Mouse (Mus musculus) gonadal fat pad, adult 2 months (tissue): ENCODE data around the gene Vmn2r49. TPM values are rescaled to one million over a fixed set of nuclear protein-coding genes. Genes with fewer than 3 reads are reported as not detected.
"Not testable (repeated sequence)": the region's sequence is repeated elsewhere in the genome, so short reads cannot be mapped to it uniquely, and the experiment has no call there.

ENCODE experiments used
- DNase-seq: peaks from one replicate; pipeline ENCODE4 v3.0.0-alpha.2; 2012; ENCODE audit warnings: low read depth
- polyA plus RNA-seq: library from polyadenylated mRNA; depleted of rRNA; stranded (reverse); fragments of >200 nt; gene quantifications from 2 replicates; pipeline ENCODE4 v1.2.3, GENCODE M21; 2012; rRNA removed

The Vmn2r49 gene
- polyA plus RNA-seq, result not detected in 2 replicates

GRCm38 (mm10) chr7:9992157-9992556 is at the start of gene Vmn2r49:
Gene Vmn2r49 (minus strand): TSS chr7:9992257.
- DNase-seq, result not testable (repeated sequence)

GRCm38 (mm10) chr7:9953485-9953884 is 38.6 kb downstream of the Vmn2r49 start, which contains the start of gene Vmn2r48:
Gene Vmn2r48 (minus strand): TSS chr7:9953585.
- not testable (repeated sequence) for DNase-seq

Other genes starting within 250 kb of the Vmn2r49 start
- gene Vmn2r46, start 221.7 kb downstream of the Vmn2r49 start, polyA plus RNA-seq, result not detected in 2 replicates
- gene Vmn2r47, start 150.9 kb downstream of the Vmn2r49 start, polyA plus RNA-seq, result not detected in 2 replicates
- gene Vmn2r48, start 38.7 kb downstream of the Vmn2r49 start, polyA plus RNA-seq, result not detected in 2 replicates
- not detected in 2 replicates for gene Vmn2r50, start 61.0 kb upstream of the Vmn2r49 start, polyA plus RNA-seq
- gene Vmn2r51, start 113.5 kb upstream of the Vmn2r49 start, polyA plus RNA-seq, result not detected in 2 replicates
- not detected in 2 replicates for gene Vmn2r52, start 184.3 kb upstream of the Vmn2r49 start, polyA plus RNA-seq